Mouse (Mus musculus) forebrain, embryonic 14.5 days (tissue): ENCODE measurements around the gene Gm20388. TPM values are rescaled to one million over a fixed set of nuclear protein-coding genes. Genes with fewer than 3 reads are reported as not detected.
A peak's percentile ranks its signal among the peaks of the same experiment; 100 is the strongest.

Experiments
- ATAC-seq: fragments of 200-750 bp; cut with Nextera tagmentation; 2 replicates; pipeline ENCODE4 v1.8.0; 2017; ENCODE audit warnings: mild to moderate bottlenecking, moderate library complexity
- DNase-seq: peaks from one replicate; pipeline ENCODE4 v3.0.0-alpha.2; 2015; ENCODE audit warnings: low spot score
- H3K27ac ChIP-seq: fragments of 300-500 bp; sonication (generic); 2 replicates; pipeline ENCODE4 v1.5.1; 2014; ENCODE audit warnings: low read depth, mild to moderate bottlenecking, control low read depth, low read length, moderate library complexity
- H3K27me3 ChIP-seq: fragments of 300-500 bp; sonication (generic); replicated peaks from 2 replicates; pipeline ENCODE4 v1.6.1; 2014; ENCODE audit warnings: low read length, control low read depth, mixed read lengths; ENCODE audit not compliant: control insufficient read depth, insufficient read depth
- H3K36me3 ChIP-seq: fragments of 300-500 bp; sonication (generic); 2 replicates; pipeline ENCODE4 v1.6.1; 2014; ENCODE audit warnings: low read length, control low read depth; ENCODE audit not compliant: control insufficient read depth, insufficient read depth
- H3K4me1 ChIP-seq: fragments of 300-500 bp; sonication (generic); 2 replicates; pipeline ENCODE4 v1.6.1; 2014; ENCODE audit warnings: antibody characterized with exemption, low read length, control low read depth; ENCODE audit not compliant: control insufficient read depth, insufficient read depth
- H3K4me2 ChIP-seq: fragments of 300-500 bp; sonication (generic); 2 replicates; pipeline ENCODE4 v1.6.1; 2014; ENCODE audit warnings: mild to moderate bottlenecking, control low read depth, low read length
- H3K4me3 ChIP-seq: fragments of 300-500 bp; sonication (generic); 2 replicates; pipeline ENCODE4 v1.5.1; 2014; ENCODE audit warnings: low read depth, low read length, control low read depth
- H3K9ac ChIP-seq: fragments of 300-500 bp; sonication (generic); 2 replicates; pipeline ENCODE4 v1.6.1; 2014; ENCODE audit warnings: mild to moderate bottlenecking, low read length, control low read depth, moderate library complexity
- H3K9me3 ChIP-seq: fragments of 300-500 bp; sonication (generic); replicated peaks from 2 replicates; pipeline ENCODE4 v1.6.1; 2016; ENCODE audit warnings: low read length, control low read depth, mixed read lengths; ENCODE audit not compliant: control insufficient read depth
- WGBS: fragments of 180-500 bp; shearing (Covaris S2); extraction: QIAGEN DNeasy Blood & Tissue Kit; methylation state at CpG from one replicate; pipeline ENCODE4 v1.1.7; 2014; 5-methylcytosine and 5-hydroxymethylcytosine counted together
- polyA plus RNA-seq: library from polyadenylated mRNA; unstranded; fragments of >200 nt; fragmentation: Nextera tagmentation; extraction: Ambion mirVana; gene quantifications from 2 replicates; pipeline ENCODE4 v1.2.1, GENCODE M21; 2014

Gene Gm20388
- polyA plus RNA-seq, 1 experiment from 2014 or later, result 7.4 TPM

- 54% methylated on average over 5 of the region's 5 CpGs for WGBS
- DNase-seq, result no peak
- Histone ChIP-seq H3K27me3 (peaks cover 22% of the 10 kb centered on the region), H3K9ac (no peak overlapping the region), H3K4me2 (no peak overlapping the region), H3K4me1 (peaks cover 4% of the 10 kb centered on the region; the same call in 1 of the 2 replicates), H3K9me3 (no peaks in the 10 kb centered on the region), H3K27ac (no peak overlapping the region), H3K36me3 (no peaks in the 10 kb centered on the region), H3K4me3 (no peak overlapping the region)
- no peak for ATAC-seq
These were observed 719.4 kb downstream of the Gm20388 start for GRCm38 (mm10) chr8:120630031-120630430.

- Histone ChIP-seq H3K36me3 (no peaks in the 10 kb centered on the region), H3K9me3 (no peaks in the 10 kb centered on the region), H3K9ac (no peak overlapping the region), H3K4me2 (no peak overlapping the region), H3K4me3 (no peak overlapping the region), H3K27me3 (peaks cover 26% of the 10 kb centered on the region), H3K4me1 (peaks cover 4% of the 10 kb centered on the region; the same call in 1 of the 2 replicates), H3K27ac (no peak overlapping the region)
- no peak for ATAC-seq
- 51% methylated on average over 6 of the region's 6 CpGs for WGBS
- no peak for DNase-seq
These were observed 720.2 kb downstream of the Gm20388 start for GRCm38 (mm10) chr8:120630848-120631247.

DNA sequence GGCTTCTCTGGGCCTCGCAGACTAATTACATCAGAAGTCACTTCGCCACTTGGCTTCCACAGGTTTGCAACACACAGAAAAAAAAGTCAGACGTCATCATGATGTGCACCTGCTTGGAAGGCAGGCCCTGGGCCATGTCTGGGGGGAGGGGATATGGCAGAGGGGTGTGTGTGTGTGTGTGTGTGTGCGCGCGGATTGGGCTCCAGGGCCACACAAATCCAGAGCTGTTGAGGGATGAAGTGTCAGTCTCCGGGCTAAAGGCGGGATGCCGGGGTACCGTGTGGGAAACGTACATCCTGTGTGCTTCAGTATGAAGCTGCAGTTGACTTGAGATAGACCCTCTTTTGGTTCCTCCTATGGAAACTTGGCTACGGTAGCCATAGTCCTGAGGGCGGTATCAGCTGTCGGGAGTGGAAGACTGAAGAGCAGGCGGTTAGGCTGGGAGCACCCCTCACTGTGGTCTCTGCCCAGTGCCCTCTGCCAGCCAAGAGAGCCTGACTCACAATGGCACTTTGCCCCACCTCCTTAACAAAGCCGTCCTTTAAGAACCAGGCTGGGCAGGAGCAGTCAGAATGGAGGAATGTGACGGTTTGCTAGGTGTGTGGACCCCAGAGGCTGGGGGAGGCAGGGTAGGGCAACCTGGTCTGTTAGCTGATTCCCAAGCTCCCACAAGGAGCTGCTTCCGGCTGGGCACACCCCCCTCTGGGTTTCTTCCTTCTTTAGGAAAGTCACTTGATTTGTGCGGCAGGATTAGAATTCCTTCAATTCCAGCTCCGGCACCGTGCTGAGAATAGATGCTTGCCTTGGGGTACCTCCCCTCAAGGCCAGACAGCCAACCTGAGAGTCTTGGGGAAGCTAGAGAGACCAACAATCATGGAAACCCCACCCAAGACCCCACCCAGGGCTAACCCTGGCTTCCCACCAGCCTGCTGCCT lies 721.1 kb downstream of the Gm20388 start:
- peaks cover 29% of the 10 kb centered on the region for H3K27me3 ChIP-seq
- H3K4me1 ChIP-seq, result peaks cover 4% of the 10 kb centered on the region; the same call in 1 of the 2 replicates
- 69% methylated on average over 21 of the region's 21 CpGs for WGBS
- no peak for DNase-seq
- no peak overlapping the region for H3K4me2 ChIP-seq
- no peaks in the 10 kb centered on the region for H3K36me3 ChIP-seq
- no peak overlapping the region for H3K9ac ChIP-seq
- no peak for ATAC-seq
- H3K27ac ChIP-seq, result no peak overlapping the region
- H3K9me3 ChIP-seq, result no peaks in the 10 kb centered on the region
- no peak overlapping the region for H3K4me3 ChIP-seq

- peaks cover 29% of the 10 kb centered on the region for H3K27me3 ChIP-seq
- peak overlapping the region; percentile 68; the same call in 1 of the 2 replicates for H3K9ac ChIP-seq
- no peak for DNase-seq
- no peaks in the 10 kb centered on the region for H3K36me3 ChIP-seq
- no peak for ATAC-seq
- peaks cover 4% of the 10 kb centered on the region; the same call in 1 of the 2 replicates for H3K4me1 ChIP-seq
- no peaks in the 10 kb centered on the region for H3K9me3 ChIP-seq
- 29% methylated on average over 17 of the region's 17 CpGs for WGBS
- no peak overlapping the region for H3K27ac ChIP-seq
- peak overlapping the region; percentile 95 for H3K4me2 ChIP-seq
- H3K4me3 ChIP-seq, result peak overlapping the region; percentile 55
These were observed 722.5 kb downstream of the Gm20388 start for GRCm38 (mm10) chr8:120632969-120633664.

DNA sequence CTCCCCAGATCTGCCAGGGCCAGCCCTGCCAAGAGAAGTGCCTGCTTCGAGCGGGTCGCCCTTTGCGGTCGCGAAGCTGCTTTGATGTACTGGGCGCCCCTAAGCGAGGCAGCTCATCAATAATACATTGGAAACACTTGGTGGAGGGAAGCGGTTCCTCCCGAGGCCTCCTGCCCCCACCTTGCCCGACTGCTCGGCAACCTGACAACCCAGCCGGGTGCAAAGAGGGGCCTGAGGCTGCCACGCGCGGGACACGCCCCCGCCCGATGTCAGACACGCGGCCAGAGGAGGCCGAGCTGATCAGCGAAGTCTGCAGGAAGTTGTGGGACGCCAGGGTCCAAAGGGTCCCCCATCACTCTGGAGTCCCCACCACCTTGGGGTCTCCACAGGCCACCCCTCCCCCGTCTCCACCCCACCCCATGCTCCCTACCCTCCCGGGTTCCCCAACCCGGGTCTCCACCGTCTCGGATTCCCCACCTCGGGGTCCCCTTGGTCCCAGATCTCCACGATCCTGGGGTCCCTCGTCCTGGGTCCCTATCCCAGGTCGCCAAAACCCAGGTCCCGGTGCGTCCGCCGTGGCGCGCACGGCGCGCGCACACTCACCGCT lies 723.1 kb downstream of the Gm20388 start:
- Histone ChIP-seq H3K36me3 (no peaks in the 10 kb centered on the region), H3K9me3 (no peaks in the 10 kb centered on the region), H3K27me3 (peaks cover 29% of the 10 kb centered on the region), H3K27ac (no peak overlapping the region), H3K9ac (peak overlapping the region; percentile 68), H3K4me3 (peak overlapping the region; percentile 55), H3K4me1 (peaks cover 4% of the 10 kb centered on the region; the same call in 1 of the 2 replicates), H3K4me2 (peak overlapping the region; percentile 95)
- under 1% methylated on average over 41 of the region's 44 CpGs for WGBS
- ATAC-seq (no peak), DNase-seq (peak; percentile 23)

DNA sequence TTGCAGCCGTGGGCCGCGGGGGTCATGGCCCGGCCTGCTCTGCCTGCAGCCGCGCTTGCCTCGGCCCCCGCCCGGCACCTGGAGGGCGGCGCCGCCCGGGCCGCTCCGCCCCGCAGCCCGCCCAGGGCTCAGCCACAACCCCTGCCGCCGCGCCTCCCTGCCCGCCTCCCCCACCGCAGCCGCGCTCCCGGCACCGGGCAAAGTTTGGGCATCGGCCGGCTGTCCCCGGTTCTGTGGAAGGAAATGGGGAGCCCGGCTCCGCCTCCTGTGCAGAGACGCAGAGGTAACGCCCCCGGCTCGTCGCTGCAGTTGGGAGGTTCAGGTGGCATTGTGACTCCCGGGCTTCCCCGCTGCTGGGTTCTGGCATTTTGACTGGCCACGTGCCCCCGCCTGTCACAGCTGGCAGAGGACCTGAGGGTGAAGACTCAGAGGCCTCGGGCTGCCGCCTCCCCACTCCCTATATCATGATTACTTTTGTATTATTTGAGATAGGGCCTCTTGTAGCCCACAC lies 723.7 kb downstream of the Gm20388 start:
- no peaks in the 10 kb centered on the region for H3K36me3 ChIP-seq
- no peak overlapping the region for H3K27ac ChIP-seq
- peak overlapping the region; percentile 95 for H3K4me2 ChIP-seq
- H3K4me1 ChIP-seq, result peaks cover 4% of the 10 kb centered on the region; the same call in 1 of the 2 replicates
- under 1% methylated on average over 28 of the region's 42 CpGs for WGBS
- peaks cover 29% of the 10 kb centered on the region for H3K27me3 ChIP-seq
- ATAC-seq, result peak; percentile 54; the same call in 1 of the 2 replicates
- no peaks in the 10 kb centered on the region for H3K9me3 ChIP-seq
- DNase-seq, result no peak
- peak overlapping the region; percentile 68 for H3K9ac ChIP-seq
- H3K4me3 ChIP-seq, result peak overlapping the region; percentile 55

GRCm38 (mm10) chr8:120641245-120641644 lies 730.6 kb downstream of the Gm20388 start:
- WGBS, result 28% methylated on average over 8 of the region's 8 CpGs

GRCm38 (mm10) chr8:120642031-120642662 lies 731.5 kb downstream of the Gm20388 start:
- DNase-seq, result no peak
- Histone ChIP-seq H3K4me3 (no peak overlapping the region), H3K27me3 (no peaks in the 10 kb centered on the region), H3K9ac (no peak overlapping the region), H3K4me2 (no peak overlapping the region), H3K27ac (no peak overlapping the region), H3K36me3 (no peaks in the 10 kb centered on the region), H3K4me1 (no peaks in the 10 kb centered on the region), H3K9me3 (no peaks in the 10 kb centered on the region)
- WGBS, result 79% methylated on average over 10 of the region's 10 CpGs
- ATAC-seq, result no peak

More at GRCm38 (mm10) chr8:120641245-120641644, 730.6 kb downstream of the Gm20388 start:
- Histone ChIP-seq H3K27ac (no peak overlapping the region), H3K4me1 (no peaks in the 10 kb centered on the region), H3K36me3 (no peaks in the 10 kb centered on the region), H3K4me3 (no peak overlapping the region), H3K9ac (no peak overlapping the region), H3K4me2 (no peak overlapping the region), H3K9me3 (no peaks in the 10 kb centered on the region), H3K27me3 (0 out of 2 replicates have a peak, but pooled peaks cover under 1% of the 10 kb centered on the region)
- no peak for ATAC-seq
- no peak for DNase-seq
